Mouse (Mus musculus): Measurements from ENCODE around the gene Prss35. TPM values are rescaled to one million over a fixed set of nuclear protein-coding genes. Genes with fewer than 3 reads are reported as not detected.
A peak's percentile ranks its signal among the peaks of the same experiment; 100 is the strongest.

Gene Prss35
- total RNA-seq, 4 experiments from 2014 or later: 111 to 703 (median 400) TPM

GRCm38 (mm10) chr9:86734357-86734756 lies 9.1 kb upstream of the Prss35 start:
- no peak for DNase-seq

GRCm38 (mm10) chr9:86734795-86735194 lies 8.7 kb upstream of the Prss35 start:
- no peak for DNase-seq

DNA sequence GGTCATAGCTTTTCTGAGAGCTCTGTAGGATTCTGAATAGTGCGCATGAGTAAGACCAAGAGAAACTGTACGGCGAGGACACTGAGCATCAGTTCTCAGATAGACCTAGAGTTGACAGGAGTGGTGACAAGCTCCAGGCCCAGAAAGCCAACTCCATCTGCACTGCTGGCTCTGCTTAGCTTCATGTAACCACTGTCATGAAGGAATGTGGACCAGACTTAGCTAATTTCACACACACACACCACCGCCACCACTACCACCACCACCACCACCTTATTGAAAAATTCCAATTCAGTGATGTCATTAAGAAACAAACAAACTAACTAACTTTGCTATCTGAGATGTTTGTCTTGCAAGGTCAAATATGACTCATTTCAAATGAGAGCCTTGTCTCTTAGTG lies 6.5 kb upstream of the Prss35 start:
- no peak for DNase-seq

DNA sequence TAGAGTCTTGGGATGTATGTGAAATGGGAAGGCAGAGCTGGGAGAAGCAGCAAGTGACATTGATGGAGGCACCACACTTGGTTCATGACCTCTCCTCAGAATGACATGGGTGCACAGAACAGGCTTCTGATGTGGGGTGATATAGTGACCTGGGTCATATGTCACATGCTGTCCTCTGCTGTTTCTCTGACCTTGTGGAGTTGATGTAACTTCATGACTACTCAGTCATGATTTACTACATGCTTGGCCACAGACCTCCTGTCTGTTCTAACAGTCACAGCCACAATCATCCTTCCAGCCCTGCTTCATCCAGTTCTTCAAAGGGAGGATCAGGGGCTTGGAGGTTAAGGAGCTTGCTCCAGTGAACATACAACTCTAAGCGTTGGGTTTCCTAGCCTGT lies 5.4 kb upstream of the Prss35 start:
- DNase-seq: peak; percentile 26

DNA sequence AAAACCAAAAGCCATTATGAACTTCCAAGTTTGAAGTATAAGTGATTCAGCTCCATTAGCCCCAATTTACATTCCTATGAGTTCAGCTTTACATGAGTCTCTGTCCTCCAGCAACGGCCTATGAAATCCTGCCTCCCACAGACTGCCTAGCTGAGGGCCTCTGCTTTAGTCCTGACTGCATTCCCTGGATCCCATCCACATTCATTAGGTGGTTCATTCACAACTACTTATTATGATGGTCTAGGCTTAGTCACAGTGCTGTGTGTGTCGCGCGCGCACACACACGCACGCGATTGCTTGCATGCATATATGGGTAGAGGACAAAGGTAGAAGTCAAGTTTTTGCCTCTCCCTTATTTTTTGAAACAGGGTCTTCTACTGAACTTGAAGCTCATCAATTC lies 4.6 kb upstream of the Prss35 start:
- no peak for DNase-seq

DNA sequence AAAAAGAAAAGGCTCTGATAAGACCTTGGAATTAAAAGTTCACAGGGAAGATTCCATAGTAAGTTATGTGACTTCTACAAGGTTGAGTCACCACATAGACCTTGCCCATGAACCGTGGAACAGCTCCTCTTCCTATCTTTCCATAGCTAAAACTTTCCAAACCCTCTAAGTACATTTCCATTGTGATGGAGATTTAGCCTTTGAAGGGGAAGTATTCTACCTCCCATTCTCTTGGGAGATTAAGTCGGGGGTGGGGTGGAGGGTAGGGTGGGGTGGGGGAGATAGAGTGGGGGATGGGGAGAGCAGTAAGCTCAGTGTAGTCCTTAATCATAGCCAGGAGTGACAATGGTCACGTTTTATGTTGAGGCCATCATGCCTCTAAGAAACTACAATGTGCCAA lies 3.5 kb upstream of the Prss35 start:
- DNase-seq: no peak

DNA sequence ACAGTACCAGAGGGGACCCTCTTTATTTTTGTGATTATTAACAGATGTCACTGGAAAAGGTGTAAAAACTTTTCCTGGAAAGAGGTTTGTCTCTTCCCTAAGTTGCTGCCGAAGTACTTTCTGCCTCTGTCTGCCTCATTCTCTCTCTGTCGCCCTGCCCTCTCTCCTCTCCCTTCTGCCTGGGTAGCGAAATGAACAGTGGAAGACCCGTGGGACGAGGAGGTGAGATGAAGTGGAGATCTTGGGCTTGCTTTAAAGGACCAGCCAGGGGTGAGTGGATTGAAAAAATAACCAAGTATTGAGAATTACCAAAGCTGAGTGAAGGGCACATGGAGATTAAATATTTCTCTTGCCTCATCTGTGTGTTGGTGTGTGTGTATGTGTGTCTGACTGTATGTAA lies 592 bp downstream of the Prss35 start:
- no peak for DNase-seq

DNA sequence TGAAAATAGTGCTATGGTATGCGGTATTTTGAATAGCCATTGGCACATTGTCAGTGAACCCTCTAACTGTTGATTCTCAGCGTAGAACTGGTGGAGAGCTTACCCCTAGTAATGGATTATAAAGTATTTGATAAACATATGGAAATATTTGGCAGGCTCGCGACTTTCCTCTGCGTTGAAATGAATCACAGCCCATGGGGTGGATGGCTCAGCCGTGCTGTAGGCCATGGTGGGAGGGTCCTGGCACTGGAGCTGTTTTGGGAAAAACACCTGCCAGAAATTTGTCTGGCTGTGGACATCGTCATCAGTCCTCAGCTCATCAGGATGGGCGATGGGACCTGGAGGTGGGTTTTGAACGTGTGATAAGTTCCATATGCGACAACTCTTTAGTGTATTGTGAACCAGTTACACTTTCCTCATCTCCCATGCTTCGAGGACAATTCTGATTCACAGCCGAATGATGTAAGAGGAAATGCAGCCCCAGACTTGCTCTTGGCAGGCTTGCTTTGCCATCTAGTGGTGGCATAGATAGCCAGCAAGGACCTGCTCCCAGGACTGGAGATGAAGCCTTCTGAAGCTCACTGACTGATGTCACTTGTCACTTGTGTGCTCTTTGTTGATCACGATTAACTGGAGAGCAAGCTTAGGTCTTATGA lies 2.6 kb downstream of the Prss35 start:
- peak; percentile 81 for DNase-seq

DNA sequence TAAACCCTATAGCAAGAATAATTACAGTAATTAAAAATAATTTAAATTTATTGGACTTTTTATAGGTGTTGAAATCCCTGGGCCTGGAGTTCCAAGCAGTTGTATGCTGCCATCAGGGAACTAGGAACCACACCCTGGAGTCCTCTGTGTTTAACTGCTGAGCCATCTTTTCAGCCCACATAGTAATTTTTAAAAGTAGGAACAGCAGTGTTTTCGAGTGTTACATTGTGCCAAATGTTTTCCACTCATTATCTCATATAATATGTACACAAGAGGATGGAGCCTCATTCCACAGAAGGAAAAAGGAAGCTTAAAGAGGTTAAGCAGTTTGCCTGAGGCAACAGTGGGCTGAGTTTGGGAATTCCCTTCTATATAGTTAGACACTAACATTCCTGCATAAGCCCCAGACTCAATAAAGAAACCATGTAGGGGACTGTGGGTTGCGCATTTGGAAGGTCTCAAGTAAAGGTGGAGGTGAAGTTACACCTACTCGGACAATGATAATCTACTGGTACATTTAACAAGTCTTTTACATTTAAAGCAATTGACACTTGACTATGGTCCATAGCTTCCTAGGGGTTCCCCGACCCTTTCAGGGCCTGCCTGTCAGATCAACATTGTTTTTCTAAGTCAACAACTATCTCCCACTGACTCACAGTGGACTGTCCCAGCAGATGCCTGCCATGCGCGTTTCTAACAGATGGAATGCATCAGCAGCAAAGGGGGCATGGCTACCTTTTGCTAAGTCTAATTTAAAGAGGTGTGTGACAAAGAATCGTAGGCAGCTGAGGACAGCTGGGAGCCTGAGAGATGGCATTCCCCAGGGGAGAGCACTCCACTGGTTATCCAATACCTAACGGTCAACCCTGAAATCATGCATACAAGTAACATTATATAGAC lies 19.3 kb downstream of the Prss35 start:
- no peak for DNase-seq

- DNase-seq: no peak
Measured at GRCm38 (mm10) chr9:86764002-86764401, 20.6 kb downstream of the Prss35 start.

- DNase-seq: no peak
Measured at GRCm38 (mm10) chr9:86766991-86767390, 23.5 kb downstream of the Prss35 start.

GRCm38 (mm10) chr9:86772897-86773296 lies 29.4 kb downstream of the Prss35 start:
- DNase-seq: no peak

DNA sequence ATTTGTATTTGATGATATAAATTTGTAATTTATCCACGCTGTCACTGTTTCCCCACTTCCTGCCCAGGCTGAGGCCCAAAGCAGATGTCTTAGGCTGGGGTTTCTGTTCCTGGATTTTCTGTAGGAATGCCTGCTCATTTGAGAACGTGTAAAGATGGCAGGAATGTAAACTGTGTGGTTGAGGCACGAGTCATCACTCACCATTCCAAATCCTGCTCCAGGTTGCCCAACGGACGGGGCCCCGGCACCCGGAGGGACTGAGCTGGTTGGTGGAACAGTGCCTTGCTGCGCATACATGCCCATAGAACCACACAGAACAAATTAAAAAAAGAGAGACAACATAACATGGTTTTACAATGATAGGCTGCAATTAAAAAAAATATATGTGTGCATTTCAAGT lies 30.5 kb downstream of the Prss35 start:
- no peak for DNase-seq

GRCm38 (mm10) chr9:86775374-86775773 lies 31.9 kb downstream of the Prss35 start:
- no peak for DNase-seq

DNA sequence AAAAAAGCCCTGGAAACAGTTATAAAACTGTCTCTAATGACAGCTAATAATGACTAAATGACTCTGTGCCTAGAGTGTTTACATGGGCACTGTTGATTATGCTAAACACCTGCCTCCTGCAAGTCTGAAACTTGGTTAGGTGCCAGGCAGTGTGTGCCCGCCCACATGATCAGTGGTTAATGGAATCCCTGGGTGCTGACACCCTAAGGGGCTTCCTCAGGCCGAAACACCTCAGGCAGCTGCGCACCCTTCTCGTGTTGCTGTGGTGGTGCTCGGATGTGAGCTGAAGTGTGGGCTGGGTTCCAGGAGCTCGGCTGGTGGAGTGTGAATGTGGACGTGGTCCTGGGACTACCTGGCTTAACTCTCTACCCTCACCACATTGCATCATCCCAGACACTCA lies 33.9 kb downstream of the Prss35 start:
- DNase-seq: no peak

DNA sequence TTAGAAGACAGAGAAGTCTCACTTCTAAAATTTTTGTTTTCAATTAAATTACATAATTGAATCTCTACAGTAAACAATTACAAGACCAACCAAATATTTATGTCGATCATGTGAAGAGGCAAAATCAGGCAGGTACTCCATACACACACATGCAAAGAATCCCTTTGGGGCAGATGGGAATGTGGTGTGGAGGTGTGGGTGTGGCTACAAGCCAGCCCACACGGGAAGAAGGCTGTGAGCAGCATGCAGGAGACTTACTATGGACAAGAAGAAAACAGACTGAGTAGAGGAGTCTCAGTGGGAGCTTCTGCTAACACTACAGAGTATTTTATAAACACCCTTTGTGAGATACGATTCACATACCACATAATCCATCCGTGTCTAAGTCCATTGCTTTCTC lies 34.8 kb downstream of the Prss35 start:
- no peak for DNase-seq

- no peak for DNase-seq
Measured at GRCm38 (mm10) chr9:86781426-86781825, 38.0 kb downstream of the Prss35 start.

GRCm38 (mm10) chr9:86782836-86783235 lies 39.4 kb downstream of the Prss35 start:
- no peak for DNase-seq

GRCm38 (mm10) chr9:86789186-86789585 lies 45.7 kb downstream of the Prss35 start:
- peak; percentile 27 for DNase-seq

DNA sequence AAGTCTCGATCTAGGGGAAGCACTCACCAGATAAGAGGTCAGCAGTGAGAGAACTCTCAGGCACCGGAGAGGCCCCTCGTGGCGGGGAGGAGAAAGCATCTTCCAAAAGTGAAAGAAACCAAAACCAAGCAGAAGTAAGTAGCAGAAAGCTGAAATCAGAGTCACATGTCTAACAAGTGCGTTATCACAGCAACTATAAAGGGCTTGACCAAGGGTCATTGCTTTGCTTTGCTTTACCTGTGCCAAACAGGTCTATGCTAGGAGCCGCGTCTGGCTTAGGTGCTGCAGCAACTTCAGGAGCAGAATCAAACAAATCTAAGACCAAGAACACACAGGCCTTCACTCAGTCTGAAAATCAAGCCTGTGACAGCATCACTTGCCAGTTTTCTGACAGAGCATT lies 48.5 kb downstream of the Prss35 start:
- no peak for DNase-seq

GRCm38 (mm10) chr9:86795236-86795635 lies 51.8 kb downstream of the Prss35 start:
- DNase-seq: no peak

DNA sequence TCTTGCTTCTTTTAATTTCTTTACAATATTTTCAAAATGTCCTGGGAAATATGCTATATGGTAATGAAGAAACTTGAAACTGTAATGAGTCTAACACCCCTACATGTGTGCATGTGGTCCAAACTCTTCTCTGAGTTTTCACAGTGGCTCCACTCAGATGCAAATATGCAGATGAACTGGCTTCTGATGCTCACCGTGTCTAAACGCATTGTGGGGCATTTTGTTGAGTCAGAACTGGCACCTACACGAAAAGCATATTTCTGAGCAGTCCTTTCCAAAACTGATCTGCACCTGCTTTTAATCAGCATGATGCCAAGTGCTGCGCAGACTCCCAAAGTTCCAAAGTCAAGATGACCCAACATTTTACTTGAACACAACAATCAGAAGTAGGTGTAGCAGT lies 54.1 kb downstream of the Prss35 start:
- DNase-seq: no peak

GRCm38 (mm10) chr9:86798129-86798528 lies 54.7 kb downstream of the Prss35 start:
- no peak for DNase-seq

DNA sequence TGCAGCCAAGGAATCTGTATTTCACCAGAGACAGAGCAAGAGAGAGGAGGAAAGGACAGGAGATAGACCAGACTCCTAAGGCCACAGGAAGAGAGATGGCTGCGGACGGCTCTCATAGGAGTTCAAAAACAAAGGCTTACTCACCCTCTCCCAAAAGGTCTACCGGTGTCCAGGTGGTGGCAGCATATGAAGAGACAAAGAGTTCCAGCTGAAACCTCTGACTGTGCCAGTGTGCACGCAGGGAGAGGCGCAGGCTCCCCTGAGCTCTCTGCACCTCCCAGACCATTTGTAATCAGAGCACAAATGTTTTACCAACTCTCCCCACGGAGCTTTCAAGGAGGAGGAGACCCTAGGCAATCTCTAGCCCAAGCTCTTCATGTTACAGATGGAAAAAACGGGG lies 55.2 kb downstream of the Prss35 start:
- no peak for DNase-seq
